Mouse (Mus musculus): ENCODE measurements around the gene Tecpr2. TPM values are rescaled to one million over a fixed set of nuclear protein-coding genes. Genes with fewer than 3 reads are reported as not detected.

Tecpr2 gene
- polyA plus RNA-seq, 1 experiment from 2014 or later: 1.9 TPM

DNA sequence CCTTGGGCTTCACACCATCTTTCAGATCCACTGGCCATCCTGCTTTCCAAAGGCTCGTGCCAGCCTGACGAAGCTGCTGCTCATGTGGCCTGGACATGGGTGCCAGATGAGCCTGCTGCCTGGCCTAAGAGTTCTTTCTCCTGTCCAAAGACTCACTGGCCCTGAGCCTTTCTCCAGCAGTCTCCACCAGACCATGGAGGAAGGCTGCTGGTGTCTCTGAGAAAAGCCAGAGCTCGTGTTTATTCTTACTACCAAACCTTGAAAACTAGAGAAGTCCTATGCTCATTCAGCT, 59.8 kb downstream of the Tecpr2 start:
- Histone ChIP-seq H3K4me3 (ENCODE audit: low read depth, low read length) (no peak overlapping the region), H3K27me3 (replicated peaks; ENCODE audit: insufficient read depth, low read length) (no peaks in the 10 kb centered on the region), H3K36me3 (ENCODE audit: insufficient read depth, low read length) (peaks cover 6% of the 10 kb centered on the region; the same call in 1 of the 2 replicates), H3K4me1 (ENCODE audit: insufficient read depth, low read depth, low read length) (no peaks in the 10 kb centered on the region), H3K27ac (ENCODE audit: low read length) (no peak overlapping the region), H3K4me2 (replicated peaks; ENCODE audit: low read depth, low read length) (no peak overlapping the region), H3K9ac (replicated peaks; ENCODE audit: low read depth) (no peak overlapping the region), H3K9me3 (ENCODE audit: low read length) (no peaks in the 10 kb centered on the region)
- DNase-seq (ENCODE audit: low spot score) (no peak), ATAC-seq (no peak)
- TF ChIP-seq EP300 (IDR thresholded peaks at IDR 0.05) (no peak), CTCF (IDR thresholded peaks at IDR 0.05) (no peak)
- WGBS: 98% methylated on average over 3 of the region's 3 CpGs

DNA sequence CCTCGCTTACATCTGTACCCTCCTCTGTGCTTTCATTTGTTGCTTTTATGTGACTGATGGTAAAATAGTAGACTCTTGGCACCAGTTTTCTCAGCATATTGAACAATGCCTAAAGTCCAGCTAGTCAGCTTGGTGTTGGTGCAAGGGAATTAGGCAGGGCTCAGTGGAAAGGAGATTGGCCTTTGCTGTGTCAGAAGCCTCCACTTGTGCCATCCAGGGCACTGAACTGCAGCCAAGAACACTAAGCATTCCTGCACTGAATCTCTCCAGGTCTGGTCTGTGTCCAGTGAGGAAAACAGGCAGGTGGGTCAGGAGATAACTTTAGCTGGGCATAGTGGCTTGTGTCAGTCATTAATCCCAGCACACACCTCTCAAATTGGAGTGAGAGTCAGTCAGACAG, 60.3 kb downstream of the Tecpr2 start:
- H3K9ac ChIP-seq (replicated peaks; ENCODE audit: low read depth): no peak overlapping the region
- no peaks in the 10 kb centered on the region for H3K4me1 ChIP-seq (ENCODE audit: insufficient read depth, low read depth, low read length)
- no peak for TF ChIP-seq EP300 (IDR thresholded peaks at IDR 0.05)
- no peak for TF ChIP-seq CTCF (IDR thresholded peaks at IDR 0.05)
- H3K36me3 ChIP-seq (ENCODE audit: insufficient read depth, low read length): peaks cover 6% of the 10 kb centered on the region; the same call in 1 of the 2 replicates
- no peaks in the 10 kb centered on the region for H3K9me3 ChIP-seq (ENCODE audit: low read length)
- DNase-seq (ENCODE audit: low spot score) (no peak), ATAC-seq (no peak)
- no peak overlapping the region for H3K27ac ChIP-seq (ENCODE audit: low read length)
- WGBS: 91% methylated on average over 1 of the region's 1 CpGs
- H3K27me3 ChIP-seq (replicated peaks; ENCODE audit: insufficient read depth, low read length): no peaks in the 10 kb centered on the region
- H3K4me3 ChIP-seq (ENCODE audit: low read depth, low read length): no peak overlapping the region
- no peak overlapping the region for H3K4me2 ChIP-seq (replicated peaks; ENCODE audit: low read depth, low read length)

DNA sequence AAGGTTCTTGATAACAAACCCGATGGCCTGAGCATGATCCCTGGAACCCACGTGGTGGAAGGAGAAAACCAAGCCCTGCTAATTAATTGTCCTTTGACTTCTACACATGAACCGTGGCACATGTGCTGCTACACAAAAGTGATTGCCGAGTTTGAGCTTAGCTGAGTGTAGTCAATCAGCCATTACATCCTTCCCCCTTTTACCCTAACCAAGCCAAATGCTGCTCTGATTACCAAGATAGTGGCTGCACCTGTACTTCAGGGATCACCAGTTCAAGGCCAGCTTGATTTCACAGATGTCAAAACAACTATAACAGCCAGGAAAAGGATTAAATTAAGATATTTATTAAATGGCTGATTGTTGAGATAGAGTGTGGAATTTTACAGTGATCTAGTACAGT, 61.1 kb downstream of the Tecpr2 start:
- TF ChIP-seq CTCF (IDR thresholded peaks at IDR 0.05) (no peak), EP300 (IDR thresholded peaks at IDR 0.05) (no peak)
- 85% methylated on average over 4 of the region's 4 CpGs for WGBS
- no peak for DNase-seq (ENCODE audit: low spot score)

DNA sequence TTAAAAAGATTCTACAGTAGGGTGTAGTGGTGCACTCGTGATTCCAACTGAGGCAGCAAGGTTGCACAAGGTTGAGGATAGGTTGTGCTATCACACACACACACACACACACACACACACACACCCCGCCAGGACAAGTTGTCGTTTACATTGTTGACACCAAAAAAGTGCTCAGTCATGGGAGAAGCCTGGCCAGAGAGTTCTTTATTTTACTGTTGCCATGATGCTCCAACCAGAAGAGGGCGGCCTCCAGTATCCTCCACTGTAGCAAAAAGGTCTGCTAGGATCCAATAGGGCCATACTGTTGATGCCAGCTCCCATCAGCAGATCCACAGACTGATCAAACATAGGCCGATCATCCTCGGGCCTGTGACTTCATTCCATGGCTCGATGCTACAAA, 62.2 kb downstream of the Tecpr2 start:
- 74% methylated on average over 7 of the region's 7 CpGs for WGBS
- Histone ChIP-seq H3K9me3 (ENCODE audit: low read length) (no peaks in the 10 kb centered on the region), H3K27ac (ENCODE audit: low read length) (no peak overlapping the region), H3K9ac (replicated peaks; ENCODE audit: low read depth) (no peak overlapping the region), H3K4me2 (replicated peaks; ENCODE audit: low read depth, low read length) (no peak overlapping the region), H3K27me3 (replicated peaks; ENCODE audit: insufficient read depth, low read length) (no peaks in the 10 kb centered on the region), H3K4me3 (ENCODE audit: low read depth, low read length) (no peak overlapping the region), H3K4me1 (ENCODE audit: insufficient read depth, low read depth, low read length) (no peaks in the 10 kb centered on the region), H3K36me3 (ENCODE audit: insufficient read depth, low read length) (peaks cover 9% of the 10 kb centered on the region; the same call in 1 of the 2 replicates)
- TF ChIP-seq EP300 (IDR thresholded peaks at IDR 0.05) (no peak), CTCF (IDR thresholded peaks at IDR 0.05) (no peak)
- DNase-seq (ENCODE audit: low spot score): no peak
- ATAC-seq: no peak

More for the DNA sequence above, 61.1 kb downstream of the Tecpr2 start:
- H3K36me3 ChIP-seq (ENCODE audit: insufficient read depth, low read length): peaks cover 6% of the 10 kb centered on the region; the same call in 1 of the 2 replicates
- no peaks in the 10 kb centered on the region for H3K27me3 ChIP-seq (replicated peaks; ENCODE audit: insufficient read depth, low read length)
- no peaks in the 10 kb centered on the region for H3K4me1 ChIP-seq (ENCODE audit: insufficient read depth, low read depth, low read length)
- no peak for ATAC-seq
- no peak overlapping the region for H3K4me3 ChIP-seq (ENCODE audit: low read depth, low read length)
- no peak overlapping the region for H3K4me2 ChIP-seq (replicated peaks; ENCODE audit: low read depth, low read length)
- no peak overlapping the region for H3K9ac ChIP-seq (replicated peaks; ENCODE audit: low read depth)
- no peaks in the 10 kb centered on the region for H3K9me3 ChIP-seq (ENCODE audit: low read length)
- no peak overlapping the region for H3K27ac ChIP-seq (ENCODE audit: low read length)

DNA sequence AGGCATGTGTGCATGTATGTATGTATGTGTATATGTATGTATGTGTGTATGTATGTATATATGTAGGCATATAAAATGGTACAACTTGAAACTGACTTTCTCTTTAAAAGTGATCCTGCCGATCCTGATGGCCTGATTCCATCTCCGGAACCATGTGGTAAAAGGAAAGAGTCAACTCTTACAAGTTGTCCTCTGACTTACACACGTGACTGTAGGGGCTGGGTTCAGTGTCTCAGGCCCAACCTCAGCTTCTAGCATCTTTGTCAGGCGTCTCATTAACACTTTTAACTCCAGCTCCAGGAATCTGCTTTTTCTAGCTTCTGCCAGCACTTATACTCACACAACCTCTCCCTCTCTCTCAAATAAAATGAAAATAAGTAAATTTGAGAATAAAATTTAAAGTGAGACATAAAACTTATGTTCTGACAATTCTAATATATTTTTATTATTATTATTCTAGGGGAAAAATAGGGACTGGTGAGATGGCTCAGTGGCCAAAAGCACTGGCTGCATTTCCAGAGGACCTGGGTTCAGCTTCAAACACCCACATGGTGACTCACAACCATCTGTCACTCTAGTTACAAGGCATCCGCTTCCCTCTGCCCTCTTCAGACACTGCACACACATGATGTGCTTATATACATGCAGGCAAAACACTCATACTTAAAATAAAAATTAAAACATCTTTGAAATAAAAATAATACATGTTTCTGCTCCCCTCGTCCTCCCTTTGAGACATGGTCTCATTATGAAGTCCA, 63.7 kb downstream of the Tecpr2 start:
- WGBS: 78% methylated on average over 6 of the region's 6 CpGs
- ATAC-seq: no peak
- TF ChIP-seq CTCF (IDR thresholded peaks at IDR 0.05): no peak
- TF ChIP-seq EP300 (IDR thresholded peaks at IDR 0.05): no peak
- Histone ChIP-seq H3K4me2 (replicated peaks; ENCODE audit: low read depth, low read length) (no peak overlapping the region), H3K4me1 (ENCODE audit: insufficient read depth, low read depth, low read length) (no peaks in the 10 kb centered on the region), H3K9ac (replicated peaks; ENCODE audit: low read depth) (no peak overlapping the region), H3K27me3 (replicated peaks; ENCODE audit: insufficient read depth, low read length) (no peaks in the 10 kb centered on the region), H3K27ac (ENCODE audit: low read length) (no peak overlapping the region), H3K9me3 (ENCODE audit: low read length) (no peaks in the 10 kb centered on the region), H3K36me3 (ENCODE audit: insufficient read depth, low read length) (0 out of 2 replicates have a peak, but pooled peaks cover 4% of the 10 kb centered on the region), H3K4me3 (ENCODE audit: low read depth, low read length) (no peak overlapping the region)
- DNase-seq (ENCODE audit: low spot score): no peak

DNA sequence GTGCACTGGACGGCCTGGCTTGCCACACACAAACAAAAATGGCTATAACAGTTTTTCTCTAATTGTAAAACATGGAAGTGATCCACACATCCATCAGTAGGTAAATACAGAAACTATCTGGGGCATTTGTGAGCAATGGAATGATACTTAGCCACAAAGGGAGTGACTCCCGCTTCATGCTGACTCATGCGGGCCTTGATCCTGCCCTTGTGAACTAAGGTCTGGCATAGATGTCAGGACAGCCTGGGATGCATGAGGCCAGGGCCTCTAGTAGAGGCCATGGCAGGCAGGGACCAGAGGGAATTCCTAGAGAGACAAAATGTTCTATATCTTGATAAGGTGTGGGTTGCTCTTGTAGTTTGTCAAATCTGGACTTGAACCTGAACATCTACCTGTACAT, 64.4 kb downstream of the Tecpr2 start:
- H3K4me3 ChIP-seq (ENCODE audit: low read depth, low read length): no peak overlapping the region
- H3K27me3 ChIP-seq (replicated peaks; ENCODE audit: insufficient read depth, low read length): no peaks in the 10 kb centered on the region
- DNase-seq (ENCODE audit: low spot score): no peak
- no peaks in the 10 kb centered on the region for H3K9me3 ChIP-seq (ENCODE audit: low read length)
- no peak overlapping the region for H3K4me2 ChIP-seq (replicated peaks; ENCODE audit: low read depth, low read length)
- no peaks in the 10 kb centered on the region for H3K4me1 ChIP-seq (ENCODE audit: insufficient read depth, low read depth, low read length)
- 0 out of 2 replicates have a peak, but pooled peaks cover 4% of the 10 kb centered on the region for H3K36me3 ChIP-seq (ENCODE audit: insufficient read depth, low read length)
- no peak overlapping the region for H3K27ac ChIP-seq (ENCODE audit: low read length)
- 84% methylated on average over 3 of the region's 3 CpGs for WGBS
- TF ChIP-seq CTCF (IDR thresholded peaks at IDR 0.05): no peak
- TF ChIP-seq EP300 (IDR thresholded peaks at IDR 0.05): no peak
- H3K9ac ChIP-seq (replicated peaks; ENCODE audit: low read depth): no peak overlapping the region
- no peak for ATAC-seq
